Mouse (Mus musculus): ENCODE measurements at regions not wholly inside any gene's neighbourhood (a gene's known extent, or its start where the extent isn't known, plus 50 kb on each side); places are given as distances from the start of the nearest gene placed in this dataset.

DNA sequence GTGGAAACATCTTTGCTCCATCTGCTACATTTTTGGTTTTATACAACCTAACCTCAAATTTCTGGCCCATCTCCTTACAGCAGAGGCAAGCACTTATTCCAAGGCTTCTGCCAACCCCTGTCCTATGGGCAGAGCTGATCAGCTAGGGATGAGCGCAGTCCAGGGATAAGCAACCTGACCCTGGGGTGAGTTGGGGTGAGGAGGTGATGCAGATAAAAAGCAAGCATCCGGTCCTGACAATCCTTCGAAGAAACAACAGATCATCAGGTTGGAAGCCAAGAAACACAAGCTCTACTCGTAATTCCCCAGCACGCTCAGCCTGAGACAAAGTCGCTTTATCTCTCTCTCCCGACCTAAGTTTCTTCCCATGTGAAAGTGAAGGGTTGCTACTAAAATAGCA is 194.9 kb upstream of the Lyplal1 start:
- Histone ChIP-seq H3K9me3 (ENCODE audit: low read length) (no peaks in the 10 kb centered on the region), H3K27me3 (ENCODE audit: insufficient read depth, low read length) (no peaks in the 10 kb centered on the region), H3K9ac (no peak overlapping the region), H3K27ac (ENCODE audit: low read depth, low read length) (no peak overlapping the region), H3K4me1 (ENCODE audit: insufficient read depth) (no peaks in the 10 kb centered on the region; the same call in 1 of the 2 replicates), H3K36me3 (ENCODE audit: insufficient read depth) (no peaks in the 10 kb centered on the region), H3K4me3 (ENCODE audit: low read depth, low read length) (no peak overlapping the region), H3K4me2 (ENCODE audit: low read depth) (no peak overlapping the region)
- no peak for TF ChIP-seq CTCF (IDR thresholded peaks at IDR 0.05; ENCODE audit: low read depth)
- ATAC-seq (no peak), DNase-seq (no peak)
- whole genome bisulfite sequencing: 64% methylated on average over 7 of the region's 7 CpGs

DNA sequence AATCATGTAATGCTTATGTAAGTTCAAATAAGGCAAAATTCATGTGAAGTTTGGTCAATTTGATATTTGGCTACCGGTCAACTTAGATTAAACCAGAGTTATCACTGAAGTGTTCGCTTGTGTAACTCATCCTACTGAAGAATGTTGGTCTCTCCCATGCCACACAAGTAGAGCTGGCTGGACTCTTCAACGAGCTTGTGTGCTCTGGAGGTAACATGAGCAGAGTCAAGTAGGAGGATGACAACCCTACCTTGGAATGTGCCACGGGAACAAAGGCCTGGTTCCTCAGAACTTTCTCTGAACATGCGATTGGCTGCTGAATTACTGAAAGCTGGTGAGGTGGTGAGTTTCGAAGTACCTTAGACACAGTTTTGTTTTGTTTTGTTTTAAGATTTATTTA is 190.5 kb upstream of the Lyplal1 start:
- 88% methylated on average over 6 of the region's 6 CpGs for WGBS

DNA sequence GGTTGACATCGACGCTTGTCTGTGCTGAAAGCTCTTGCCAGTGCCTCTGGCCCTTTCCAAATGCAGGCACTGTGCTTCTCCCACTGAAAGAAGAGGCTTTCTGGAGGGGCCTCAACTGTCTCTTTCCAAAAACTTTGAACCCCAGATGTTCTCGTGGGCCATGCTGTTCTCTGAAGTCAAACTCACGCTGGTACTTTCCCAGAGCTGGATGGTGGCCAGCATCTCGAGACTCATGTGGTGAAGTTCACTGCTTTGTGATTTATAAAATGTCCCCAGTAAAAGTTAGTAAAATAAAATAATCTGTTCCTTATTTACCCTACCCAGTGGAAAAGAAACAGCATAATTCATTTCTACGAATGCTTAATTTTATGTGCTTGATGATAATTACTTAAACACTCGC is 180.4 kb upstream of the Lyplal1 start:
- 81% methylated on average over 7 of the region's 7 CpGs for WGBS
- no peak for TF ChIP-seq CTCF (IDR thresholded peaks at IDR 0.05; ENCODE audit: low read depth)
- Histone ChIP-seq H3K4me3 (ENCODE audit: low read depth, low read length) (no peak overlapping the region), H3K4me1 (ENCODE audit: insufficient read depth) (no peaks in the 10 kb centered on the region), H3K36me3 (ENCODE audit: insufficient read depth) (no peaks in the 10 kb centered on the region), H3K27me3 (ENCODE audit: insufficient read depth, low read length) (no peaks in the 10 kb centered on the region), H3K4me2 (ENCODE audit: low read depth) (no peak overlapping the region), H3K9me3 (ENCODE audit: low read length) (no peaks in the 10 kb centered on the region), H3K9ac (no peak overlapping the region), H3K27ac (ENCODE audit: low read depth, low read length) (no peak overlapping the region)
- DNase-seq (no peak), ATAC-seq (no peak)

More for the DNA sequence above, 190.5 kb upstream of the Lyplal1 start:
- H3K9ac ChIP-seq: no peak overlapping the region
- H3K27ac ChIP-seq (ENCODE audit: low read depth, low read length): no peak overlapping the region
- DNase-seq (no peak), ATAC-seq (no peak)
- H3K4me1 ChIP-seq (ENCODE audit: insufficient read depth): no peaks in the 10 kb centered on the region; the same call in 1 of the 2 replicates
- no peak overlapping the region for H3K4me3 ChIP-seq (ENCODE audit: low read depth, low read length)
- H3K36me3 ChIP-seq (ENCODE audit: insufficient read depth): no peaks in the 10 kb centered on the region
- no peaks in the 10 kb centered on the region for H3K27me3 ChIP-seq (ENCODE audit: insufficient read depth, low read length)
- no peak overlapping the region for H3K4me2 ChIP-seq (ENCODE audit: low read depth)
- TF ChIP-seq CTCF (IDR thresholded peaks at IDR 0.05; ENCODE audit: low read depth): no peak
- H3K9me3 ChIP-seq (ENCODE audit: low read length): no peaks in the 10 kb centered on the region

DNA sequence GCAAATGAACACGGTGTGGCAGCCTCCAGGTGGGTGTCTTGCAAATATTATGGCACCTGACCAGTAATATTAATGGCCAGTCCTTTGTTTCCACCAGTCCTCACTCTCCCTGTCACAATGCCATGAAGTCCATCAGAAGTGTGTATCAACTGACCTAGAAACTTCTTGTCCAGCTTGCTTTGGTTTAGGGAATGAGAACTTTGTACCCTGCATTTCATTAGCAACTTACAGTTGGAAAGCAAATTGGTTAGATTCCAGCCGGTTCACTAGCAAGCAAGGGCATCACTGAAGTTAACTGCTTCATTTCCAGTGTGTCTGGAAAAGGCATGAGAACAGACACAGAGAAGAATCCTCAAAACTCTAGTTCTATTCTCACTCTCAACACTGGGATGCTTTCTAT is 178.1 kb upstream of the Lyplal1 start:
- Histone ChIP-seq H3K27ac (ENCODE audit: low read depth, low read length) (no peak overlapping the region), H3K36me3 (ENCODE audit: insufficient read depth) (no peaks in the 10 kb centered on the region), H3K27me3 (ENCODE audit: insufficient read depth, low read length) (no peaks in the 10 kb centered on the region), H3K9me3 (ENCODE audit: low read length) (no peaks in the 10 kb centered on the region), H3K4me1 (ENCODE audit: insufficient read depth) (no peaks in the 10 kb centered on the region), H3K9ac (no peak overlapping the region), H3K4me2 (ENCODE audit: low read depth) (no peak overlapping the region), H3K4me3 (ENCODE audit: low read depth, low read length) (no peak overlapping the region)
- ATAC-seq: no peak
- no peak for TF ChIP-seq CTCF (IDR thresholded peaks at IDR 0.05; ENCODE audit: low read depth)
- DNase-seq: no peak
- 52% methylated on average over 2 of the region's 2 CpGs for WGBS

DNA sequence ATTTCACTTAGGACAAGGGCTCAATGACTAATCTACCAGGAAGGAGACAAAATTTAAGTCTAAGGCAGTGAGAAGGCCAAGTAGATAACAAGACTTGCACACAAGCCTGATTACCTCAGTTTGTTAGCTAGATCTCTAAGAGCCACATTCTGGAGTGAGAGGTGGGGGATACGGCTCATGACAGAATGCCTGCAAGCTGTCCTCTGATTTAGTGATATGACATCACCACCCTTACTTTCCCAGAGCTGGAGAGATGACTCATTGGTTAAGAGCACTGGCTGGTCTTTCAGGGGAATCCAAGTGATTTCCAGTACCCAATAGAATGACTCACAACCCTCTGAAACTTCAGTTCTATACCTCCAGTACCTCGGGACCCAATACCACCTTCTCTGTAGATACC is 177.5 kb upstream of the Lyplal1 start:
- Histone ChIP-seq H3K9me3 (ENCODE audit: low read length) (no peaks in the 10 kb centered on the region), H3K4me1 (ENCODE audit: insufficient read depth) (no peaks in the 10 kb centered on the region), H3K27me3 (ENCODE audit: insufficient read depth, low read length) (no peaks in the 10 kb centered on the region), H3K4me2 (ENCODE audit: low read depth) (no peak overlapping the region), H3K9ac (no peak overlapping the region), H3K4me3 (ENCODE audit: low read depth, low read length) (no peak overlapping the region), H3K36me3 (ENCODE audit: insufficient read depth) (no peaks in the 10 kb centered on the region), H3K27ac (ENCODE audit: low read depth, low read length) (no peak overlapping the region)
- ATAC-seq (no peak), DNase-seq (no peak)
- no peak for TF ChIP-seq CTCF (IDR thresholded peaks at IDR 0.05; ENCODE audit: low read depth)
- WGBS: 75% methylated on average over 2 of the region's 2 CpGs

DNA sequence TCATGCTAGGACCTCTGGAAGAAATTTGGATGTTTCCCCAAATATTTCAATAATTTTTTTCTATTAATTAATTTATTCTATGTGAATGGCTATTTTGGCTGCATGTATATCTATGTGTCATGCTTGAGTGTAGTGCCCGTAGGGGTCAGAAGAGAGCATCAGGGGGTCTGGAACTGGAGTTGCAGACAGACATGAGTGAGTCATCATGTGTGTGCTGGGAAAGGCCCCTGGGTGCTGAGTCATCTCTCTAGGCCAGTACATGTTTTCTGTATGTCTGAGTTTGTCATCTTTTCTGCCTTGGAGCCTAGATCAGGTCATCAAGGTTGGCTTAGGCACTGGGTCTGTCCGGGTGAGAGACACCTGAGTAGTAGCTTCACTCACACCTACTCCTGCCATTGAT is 172.0 kb upstream of the Lyplal1 start:
- no peak overlapping the region for H3K9ac ChIP-seq
- H3K4me1 ChIP-seq (ENCODE audit: insufficient read depth): no peaks in the 10 kb centered on the region
- DNase-seq (no peak), ATAC-seq (no peak)
- WGBS: 84% methylated on average over 2 of the region's 2 CpGs
- no peaks in the 10 kb centered on the region for H3K9me3 ChIP-seq (ENCODE audit: low read length)
- H3K4me2 ChIP-seq (ENCODE audit: low read depth): no peak overlapping the region
- no peaks in the 10 kb centered on the region for H3K36me3 ChIP-seq (ENCODE audit: insufficient read depth)
- H3K4me3 ChIP-seq (ENCODE audit: low read depth, low read length): no peak overlapping the region
- TF ChIP-seq CTCF (IDR thresholded peaks at IDR 0.05; ENCODE audit: low read depth): no peak
- no peaks in the 10 kb centered on the region for H3K27me3 ChIP-seq (ENCODE audit: insufficient read depth, low read length)
- H3K27ac ChIP-seq (ENCODE audit: low read depth, low read length): no peak overlapping the region

DNA sequence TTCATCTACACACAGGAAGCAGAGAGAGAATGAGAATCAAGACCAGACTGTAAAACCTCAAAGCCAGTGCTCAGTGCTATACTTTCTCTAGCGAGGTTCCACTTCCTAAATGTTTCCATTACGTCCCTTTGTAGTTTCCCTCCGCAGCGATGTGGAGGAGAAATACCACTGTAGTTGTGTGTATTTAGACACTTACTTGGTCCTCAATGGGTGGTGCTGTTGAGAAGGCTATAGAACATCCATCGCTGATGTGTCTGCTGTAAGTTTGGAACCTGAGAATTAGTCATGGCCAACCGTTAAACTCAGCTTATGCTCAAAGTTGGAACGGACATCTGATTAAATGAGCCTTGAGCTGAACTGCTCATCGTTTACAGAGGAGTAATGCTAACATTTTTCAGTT is 170.7 kb upstream of the Lyplal1 start:
- no peaks in the 10 kb centered on the region for H3K4me1 ChIP-seq (ENCODE audit: insufficient read depth)
- DNase-seq (no peak), ATAC-seq (no peak)
- H3K9ac ChIP-seq: no peak overlapping the region
- no peak overlapping the region for H3K4me2 ChIP-seq (ENCODE audit: low read depth)
- H3K36me3 ChIP-seq (ENCODE audit: insufficient read depth): no peaks in the 10 kb centered on the region
- WGBS: 87% methylated on average over 8 of the region's 8 CpGs
- no peak for TF ChIP-seq CTCF (IDR thresholded peaks at IDR 0.05; ENCODE audit: low read depth)
- no peak overlapping the region for H3K4me3 ChIP-seq (ENCODE audit: low read depth, low read length)
- H3K27me3 ChIP-seq (ENCODE audit: insufficient read depth, low read length): no peaks in the 10 kb centered on the region
- H3K27ac ChIP-seq (ENCODE audit: low read depth, low read length): no peak overlapping the region
- no peaks in the 10 kb centered on the region for H3K9me3 ChIP-seq (ENCODE audit: low read length)

DNA sequence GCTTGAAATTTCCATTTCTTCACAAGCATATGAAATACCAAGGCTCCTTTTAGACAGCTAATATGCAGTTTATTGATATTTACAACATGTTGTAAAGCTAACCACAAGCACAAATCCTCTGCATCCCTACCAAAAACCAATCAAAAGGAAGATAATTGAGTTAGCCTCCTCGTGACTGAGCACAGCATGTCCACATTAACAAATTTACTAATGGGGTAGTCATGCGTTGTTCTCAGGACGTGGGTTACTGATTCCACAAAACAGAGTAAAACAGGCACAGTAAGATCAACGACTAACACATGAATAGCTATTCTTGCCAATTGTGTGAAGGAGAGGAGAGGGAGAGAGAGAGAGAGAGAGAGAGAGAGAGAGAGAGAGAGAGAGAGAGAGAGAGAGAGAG is 169.3 kb upstream of the Lyplal1 start:
- 10% methylated on average over 4 of the region's 4 CpGs for WGBS
- Histone ChIP-seq H3K36me3 (ENCODE audit: insufficient read depth) (no peaks in the 10 kb centered on the region), H3K9me3 (ENCODE audit: low read length) (no peaks in the 10 kb centered on the region), H3K9ac (no peak overlapping the region), H3K4me2 (ENCODE audit: low read depth) (no peak overlapping the region), H3K4me3 (ENCODE audit: low read depth, low read length) (no peak overlapping the region), H3K27me3 (ENCODE audit: insufficient read depth, low read length) (no peaks in the 10 kb centered on the region), H3K4me1 (ENCODE audit: insufficient read depth) (no peaks in the 10 kb centered on the region), H3K27ac (ENCODE audit: low read depth, low read length) (no peak overlapping the region)
- no peak for ATAC-seq
- TF ChIP-seq CTCF (IDR thresholded peaks at IDR 0.05; ENCODE audit: low read depth): no peak
- DNase-seq: no peak
